Comparison of ENCODE assay signal across 29 mouse cellular contexts in genomic region chr10:93509532-93510153, GRCm38 (mm10). TPM values are rescaled to one million over a fixed set of nuclear protein-coding genes. Genes with fewer than 3 reads are reported as not detected.
DNase-seq lines count a peak whose midpoint lies in the region; ATAC-seq lines count a peak whose summit lies in the region.
"Had no signal": no experiment of that assay in that cellular context is flagged by ENCODE, and none has a peak within 500 bp of the region (broad histone marks: within the 10 kb centered on the region; RNA-seq: fewer than 3 reads in every experiment).

No protein-coding gene starts in this region.

- DNase-seq in forebrain, embryonic 11.5 days (ENCODE audit: low spot score): peak; percentile 15
- DNase-seq in lung, postnatal 4 days: no peak
- DNase-seq in urinary bladder, postnatal 36 days (ENCODE audit: low spot score in 2 of 2): peak; percentile 43
- no peak for DNase-seq in urinary bladder, adult 2 months (ENCODE audit: low spot score)
- DNase-seq in kidney, postnatal 36 days: no peak
- DNase-seq in kidney, adult 18-20 months: no peak
- DNase-seq: adrenal gland, adult 2 months; adrenal gland, postnatal 14 days; B cell, adult 2 months; cerebellum, adult 11-12 months; cerebellum, adult 8-10 months; cerebellum, postnatal 10 days; cerebellum, postnatal 36 days; embryo, embryonic 11 days; gastrocnemius, postnatal 25 days; heart, adult 2 months had no signal

- H3K9me3 ChIP-seq in forebrain, embryonic 11.5 days (ENCODE audit: control insufficient read depth, low read length): no peaks in the 10 kb centered on the region
- H3K9me3 ChIP-seq in forebrain, embryonic 16.5 days (ENCODE audit: control insufficient read depth, low read length): no peaks in the 10 kb centered on the region
- H3K9me3 ChIP-seq in lung, embryonic 16.5 days (ENCODE audit: control insufficient read depth, low read length): no peaks in the 10 kb centered on the region
- H3K9me3 ChIP-seq: embryonic facial prominence, embryonic 10.5 days; embryonic facial prominence, embryonic 13.5 days; forebrain, embryonic 10.5 days; heart, embryonic 10.5 days; heart, embryonic 13.5 days; hindbrain, embryonic 12.5 days; hindbrain, embryonic 15.5 days had no signal

- ATAC-seq in forebrain, embryonic 11.5 days (replicated peaks; ENCODE audit: low FRiP score): no peak
- no peak for ATAC-seq in forebrain, embryonic 16.5 days
- 0 out of 2 replicates have a peak, but pooled peaks have one; percentile 31 for ATAC-seq in lung, embryonic 16.5 days (ENCODE audit: low read depth)
- ATAC-seq: forebrain, embryonic 14.5 days had no signal

- H3K27ac ChIP-seq in forebrain, embryonic 11.5 days (ENCODE audit: low read depth, low read length): no peak overlapping the region
- no peak overlapping the region for H3K27ac ChIP-seq in forebrain, embryonic 16.5 days (ENCODE audit: low read length)
- no peak overlapping the region for H3K27ac ChIP-seq in lung, embryonic 16.5 days (ENCODE audit: low read length)
- H3K27ac ChIP-seq: embryonic facial prominence, embryonic 10.5 days; embryonic facial prominence, embryonic 13.5 days; forebrain, embryonic 10.5 days; heart, adult 2 months; heart, embryonic 10.5 days; heart, embryonic 13.5 days; hindbrain, embryonic 12.5 days; hindbrain, embryonic 15.5 days had no signal

- no peak overlapping the region for H3K9ac ChIP-seq in forebrain, embryonic 11.5 days (ENCODE audit: low read length)
- no peak overlapping the region for H3K9ac ChIP-seq in forebrain, embryonic 16.5 days (replicated peaks; ENCODE audit: low read depth, low read length)
- H3K9ac ChIP-seq in lung, embryonic 16.5 days (ENCODE audit: low read length): no peak overlapping the region
- H3K9ac ChIP-seq: embryonic facial prominence, embryonic 13.5 days; heart, embryonic 13.5 days; hindbrain, embryonic 12.5 days; hindbrain, embryonic 15.5 days had no signal

- H3K4me3 ChIP-seq in forebrain, embryonic 11.5 days (ENCODE audit: low read depth, low read length): no peak overlapping the region
- H3K4me3 ChIP-seq in forebrain, embryonic 16.5 days (replicated peaks; ENCODE audit: low read length): no peak overlapping the region
- no peak overlapping the region for H3K4me3 ChIP-seq in lung, embryonic 16.5 days (ENCODE audit: low read length)
- H3K4me3 ChIP-seq: embryonic facial prominence, embryonic 10.5 days; embryonic facial prominence, embryonic 13.5 days; erythroblast, embryonic 14.5 days; forebrain, embryonic 10.5 days; heart, adult 2 months; heart, embryonic 10.5 days; heart, embryonic 13.5 days; hindbrain, embryonic 12.5 days; hindbrain, embryonic 15.5 days had no signal

- WGBS in forebrain, embryonic 11.5 days: 92% methylated on average over 15 of the region's 15 CpGs
- 91% methylated on average over 15 of the region's 15 CpGs for WGBS in forebrain, embryonic 16.5 days
- WGBS in lung, embryonic 16.5 days: 77% methylated on average over 15 of the region's 15 CpGs

- H3K36me3 ChIP-seq in forebrain, embryonic 11.5 days (ENCODE audit: control insufficient read depth, insufficient read depth, low read length): no peaks in the 10 kb centered on the region
- no peaks in the 10 kb centered on the region for H3K36me3 ChIP-seq in forebrain, embryonic 16.5 days (ENCODE audit: control insufficient read depth, insufficient read depth)
- no peaks in the 10 kb centered on the region for H3K36me3 ChIP-seq in lung, embryonic 16.5 days (ENCODE audit: control insufficient read depth, insufficient read depth, low read length)
- H3K36me3 ChIP-seq: embryonic facial prominence, embryonic 10.5 days; embryonic facial prominence, embryonic 13.5 days; forebrain, embryonic 10.5 days; heart, embryonic 10.5 days; heart, embryonic 13.5 days; hindbrain, embryonic 12.5 days; hindbrain, embryonic 15.5 days had no signal

- no peaks in the 10 kb centered on the region for H3K27me3 ChIP-seq in forebrain, embryonic 11.5 days (ENCODE audit: control insufficient read depth, insufficient read depth, low read length)
- no peaks in the 10 kb centered on the region for H3K27me3 ChIP-seq in forebrain, embryonic 16.5 days (replicated peaks; ENCODE audit: control insufficient read depth, insufficient read depth, low read length)
- no peaks in the 10 kb centered on the region for H3K27me3 ChIP-seq in lung, embryonic 16.5 days (ENCODE audit: control insufficient read depth, insufficient read depth, low read depth, low read length)
- H3K27me3 ChIP-seq: CH12.LX; embryonic facial prominence, embryonic 13.5 days; heart, embryonic 13.5 days; hindbrain, embryonic 12.5 days; hindbrain, embryonic 15.5 days had no signal

- no peaks in the 10 kb centered on the region for H3K4me1 ChIP-seq in forebrain, embryonic 11.5 days (replicated peaks; ENCODE audit: control insufficient read depth, insufficient read depth, low read length)
- H3K4me1 ChIP-seq in forebrain, embryonic 16.5 days (replicated peaks; ENCODE audit: control insufficient read depth, insufficient read depth, low read length): no peaks in the 10 kb centered on the region
- H3K4me1 ChIP-seq in lung, embryonic 16.5 days (replicated peaks; ENCODE audit: control insufficient read depth, insufficient read depth, low read length): peaks cover 3% of the 10 kb centered on the region; the same call in 1 of the 2 replicates
- H3K4me1 ChIP-seq: embryonic facial prominence, embryonic 10.5 days; forebrain, embryonic 10.5 days; heart, embryonic 10.5 days; heart, embryonic 13.5 days; hindbrain, embryonic 15.5 days had no signal

- H3K4me2 ChIP-seq in forebrain, embryonic 11.5 days (ENCODE audit: low read depth, low read length, severe bottlenecking): no peak overlapping the region
- no peak overlapping the region for H3K4me2 ChIP-seq in forebrain, embryonic 16.5 days (ENCODE audit: low read length)
- H3K4me2 ChIP-seq in lung, embryonic 16.5 days (ENCODE audit: low read depth, low read length): no peak overlapping the region
- H3K4me2 ChIP-seq: embryonic facial prominence, embryonic 13.5 days; heart, embryonic 13.5 days; hindbrain, embryonic 12.5 days; hindbrain, embryonic 15.5 days had no signal

RNA-seq across cellular contexts. Expression of gene Hal, which starts 21.1 kb away (rescaled TPM):
- polyA plus RNA-seq in forebrain, embryonic 11.5 days (2014; fragmentation: Nextera tagmentation; extraction: Ambion mirVana): not detected in 2 replicates
- 0.13 TPM in 1 of 2 replicates, not detected in the other for polyA plus RNA-seq in forebrain, embryonic 16.5 days (2015; fragmentation: Nextera tagmentation; extraction: Ambion mirVana)
- polyA plus RNA-seq in lung, embryonic 16.5 days (2015; fragmentation: Nextera tagmentation; extraction: Ambion mirVana): 0.14 and 0.50 TPM in 2 replicates
- 0.08 and 0.10 TPM in 2 replicates for polyA plus RNA-seq in urinary bladder, adult 2 months (2012; rRNA removed)
- polyA plus RNA-seq: cortical plate, adult 2 months; erythroblast, embryonic 14.5 days; forebrain, embryonic 14.5 days had no signal

RNA-seq across cellular contexts. Expression of gene Amdhd1, which starts 30.2 kb away (rescaled TPM):
- 0.08 and 0.25 TPM in 2 replicates for polyA plus RNA-seq in forebrain, embryonic 11.5 days (2014; fragmentation: Nextera tagmentation; extraction: Ambion mirVana)
- polyA plus RNA-seq in forebrain, embryonic 16.5 days (2015; fragmentation: Nextera tagmentation; extraction: Ambion mirVana): 0.10 and 0.16 TPM in 2 replicates
- 0.24 and 0.39 TPM in 2 replicates for polyA plus RNA-seq in lung, embryonic 16.5 days (2015; fragmentation: Nextera tagmentation; extraction: Ambion mirVana)
- polyA plus RNA-seq in urinary bladder, adult 2 months (2012; rRNA removed): 0.67 and 0.83 TPM in 2 replicates

RNA-seq across cellular contexts. Expression of gene Ccdc38, which starts 30.8 kb away (rescaled TPM):
- polyA plus RNA-seq in forebrain, embryonic 11.5 days (2014; fragmentation: Nextera tagmentation; extraction: Ambion mirVana): 0.31 and 0.45 TPM in 2 replicates
- polyA plus RNA-seq in forebrain, embryonic 16.5 days (2015; fragmentation: Nextera tagmentation; extraction: Ambion mirVana): 0.43 and 0.44 TPM in 2 replicates
- polyA plus RNA-seq in lung, embryonic 16.5 days (2015; fragmentation: Nextera tagmentation; extraction: Ambion mirVana): 0.24 and 0.74 TPM in 2 replicates
- polyA plus RNA-seq in urinary bladder, adult 2 months (2012; rRNA removed): 0.01 TPM in 1 of 2 replicates, not detected in the other
- polyA plus RNA-seq: adrenal gland, adult 2 months; cortical plate, adult 2 months; erythroblast, embryonic 14.5 days; heart, adult 2 months had no signal

RNA-seq across cellular contexts. Expression of gene Lta4h, which starts 56.4 kb away (rescaled TPM):
- 152 and 163 TPM in 2 replicates for polyA plus RNA-seq in forebrain, embryonic 11.5 days (2014; fragmentation: Nextera tagmentation; extraction: Ambion mirVana)
- 104 and 108 TPM in 2 replicates for polyA plus RNA-seq in forebrain, embryonic 16.5 days (2015; fragmentation: Nextera tagmentation; extraction: Ambion mirVana)
- polyA plus RNA-seq in lung, embryonic 16.5 days (2015; fragmentation: Nextera tagmentation; extraction: Ambion mirVana): 194 and 210 TPM in 2 replicates
- 78.4 and 82.2 TPM in 2 replicates for polyA plus RNA-seq in urinary bladder, adult 2 months (2012; rRNA removed)

Comparison
In these comparisons a context has a peak if more than half of its experiments do, and no peak if none do; other contexts are left out.
1. DNase-seq: peak in forebrain, embryonic 11.5 days (single experiment) and urinary bladder, postnatal 36 days (2 of 2); none in lung, postnatal 4 days (0 of 2), urinary bladder, adult 2 months (single experiment), kidney, postnatal 36 days (0 of 2) and kidney, adult 18-20 months (single experiment).